Mouse (Mus musculus): ENCODE results near the gene Ppp3ca. TPM values are rescaled to one million over a fixed set of nuclear protein-coding genes. Genes with fewer than 3 reads are reported as not detected.

The Ppp3ca gene
- polyA plus RNA-seq, 1 experiment from 2014 or later: 142 TPM

GRCm38 (mm10) chr3:136855996-136856395 is 186.1 kb downstream of the Ppp3ca start:
- no peak overlapping the region for H3K4me3 ChIP-seq
- H3K9ac ChIP-seq: no peak overlapping the region
- H3K27ac ChIP-seq (replicated peaks): no peak overlapping the region
- ATAC-seq (ENCODE audit: low read depth): no peak
- no peaks in the 10 kb centered on the region for H3K36me3 ChIP-seq
- no peaks in the 10 kb centered on the region for H3K4me1 ChIP-seq (replicated peaks)
- H3K9me3 ChIP-seq: no peaks in the 10 kb centered on the region
- WGBS: 88% methylated on average over 4 of the region's 4 CpGs
- no peak overlapping the region for H3K4me2 ChIP-seq
- H3K27me3 ChIP-seq: no peaks in the 10 kb centered on the region

GRCm38 (mm10) chr3:136862051-136862837 is 192.3 kb downstream of the Ppp3ca start:
- no peak overlapping the region for H3K4me3 ChIP-seq
- no peaks in the 10 kb centered on the region for H3K36me3 ChIP-seq
- no peak overlapping the region for H3K27ac ChIP-seq (replicated peaks)
- no peak overlapping the region for H3K9ac ChIP-seq
- no peak overlapping the region for H3K4me2 ChIP-seq
- ATAC-seq (ENCODE audit: low read depth): no peak
- H3K4me1 ChIP-seq (replicated peaks): peaks cover 3% of the 10 kb centered on the region; the same call in 1 of the 2 replicates
- H3K9me3 ChIP-seq: no peaks in the 10 kb centered on the region
- 83% methylated on average over 11 of the region's 11 CpGs for whole genome bisulfite sequencing
- H3K27me3 ChIP-seq: no peaks in the 10 kb centered on the region

GRCm38 (mm10) chr3:136863127-136863526 is 193.2 kb downstream of the Ppp3ca start:
- Histone ChIP-seq H3K4me2 (no peak overlapping the region), H3K27ac (replicated peaks) (no peak overlapping the region), H3K4me3 (no peak overlapping the region), H3K9ac (no peak overlapping the region), H3K27me3 (no peaks in the 10 kb centered on the region), H3K4me1 (replicated peaks) (peaks cover 3% of the 10 kb centered on the region; the same call in 1 of the 2 replicates), H3K9me3 (no peaks in the 10 kb centered on the region), H3K36me3 (no peaks in the 10 kb centered on the region)
- 88% methylated on average over 5 of the region's 5 CpGs for WGBS
- no peak for ATAC-seq (ENCODE audit: low read depth)

- H3K9ac ChIP-seq: no peak overlapping the region
- ATAC-seq (ENCODE audit: low read depth): peak; percentile 40; the same call in 1 of the 2 replicates
- no peaks in the 10 kb centered on the region for H3K36me3 ChIP-seq
- H3K27me3 ChIP-seq: no peaks in the 10 kb centered on the region
- H3K4me1 ChIP-seq (replicated peaks): peaks cover 3% of the 10 kb centered on the region; the same call in 1 of the 2 replicates
- H3K4me3 ChIP-seq: no peak overlapping the region
- no peak overlapping the region for H3K4me2 ChIP-seq
- no peaks in the 10 kb centered on the region for H3K9me3 ChIP-seq
- H3K27ac ChIP-seq (replicated peaks): no peak overlapping the region
Measured at GRCm38 (mm10) chr3:136864306-136864705, 194.4 kb downstream of the Ppp3ca start.

GRCm38 (mm10) chr3:136865176-136865859 is 195.4 kb downstream of the Ppp3ca start:
- Histone ChIP-seq H3K4me2 (no peak overlapping the region), H3K4me3 (no peak overlapping the region), H3K9ac (no peak overlapping the region), H3K27ac (replicated peaks) (no peak overlapping the region), H3K9me3 (no peaks in the 10 kb centered on the region), H3K27me3 (no peaks in the 10 kb centered on the region), H3K4me1 (replicated peaks) (peaks cover 5% of the 10 kb centered on the region; the same call in 1 of the 2 replicates), H3K36me3 (no peaks in the 10 kb centered on the region)
- 92% methylated on average over 4 of the region's 4 CpGs for WGBS
- ATAC-seq (ENCODE audit: low read depth): no peak

GRCm38 (mm10) chr3:136866095-136866494 is 196.2 kb downstream of the Ppp3ca start:
- Histone ChIP-seq H3K9ac (no peak overlapping the region), H3K4me1 (replicated peaks) (peaks cover 11% of the 10 kb centered on the region), H3K4me2 (no peak overlapping the region), H3K27me3 (no peaks in the 10 kb centered on the region), H3K4me3 (no peak overlapping the region), H3K27ac (replicated peaks) (no peak overlapping the region), H3K36me3 (no peaks in the 10 kb centered on the region), H3K9me3 (no peaks in the 10 kb centered on the region)
- ATAC-seq (ENCODE audit: low read depth): no peak
- WGBS: over 99% methylated on average over 3 of the region's 3 CpGs

GRCm38 (mm10) chr3:136866571-136866970 is 196.6 kb downstream of the Ppp3ca start:
- Histone ChIP-seq H3K9ac (no peak overlapping the region), H3K27ac (replicated peaks) (no peak overlapping the region), H3K9me3 (no peaks in the 10 kb centered on the region), H3K4me2 (no peak overlapping the region), H3K4me1 (replicated peaks) (peaks cover 16% of the 10 kb centered on the region), H3K27me3 (no peaks in the 10 kb centered on the region), H3K36me3 (no peaks in the 10 kb centered on the region), H3K4me3 (no peak overlapping the region)
- no peak for ATAC-seq (ENCODE audit: low read depth)
- 61% methylated on average over 3 of the region's 3 CpGs for WGBS

- no peak for ATAC-seq (ENCODE audit: low read depth)
- no peak overlapping the region for H3K4me3 ChIP-seq
- 92% methylated on average over 2 of the region's 2 CpGs for WGBS
- H3K36me3 ChIP-seq: no peaks in the 10 kb centered on the region
- no peak overlapping the region for H3K9ac ChIP-seq
- no peak overlapping the region for H3K27ac ChIP-seq (replicated peaks)
- no peak overlapping the region for H3K4me2 ChIP-seq
- no peaks in the 10 kb centered on the region for H3K9me3 ChIP-seq
- H3K4me1 ChIP-seq (replicated peaks): peaks cover 24% of the 10 kb centered on the region
- H3K27me3 ChIP-seq: no peaks in the 10 kb centered on the region
Measured at GRCm38 (mm10) chr3:136867366-136867765, 197.4 kb downstream of the Ppp3ca start.

- Histone ChIP-seq H3K4me3 (no peak overlapping the region), H3K27ac (replicated peaks) (peak overlapping the region; percentile 49), H3K4me1 (replicated peaks) (peaks cover 36% of the 10 kb centered on the region), H3K27me3 (no peaks in the 10 kb centered on the region), H3K9me3 (no peaks in the 10 kb centered on the region), H3K4me2 (no peak overlapping the region), H3K36me3 (no peaks in the 10 kb centered on the region), H3K9ac (no peak overlapping the region)
- ATAC-seq (ENCODE audit: low read depth): peak; percentile 42; the same call in 1 of the 2 replicates
- 36% methylated on average over 14 of the region's 14 CpGs for whole genome bisulfite sequencing
Measured at GRCm38 (mm10) chr3:136871772-136872532, 202.0 kb downstream of the Ppp3ca start.

GRCm38 (mm10) chr3:136872533-136873095 is 202.7 kb downstream of the Ppp3ca start:
- Histone ChIP-seq H3K9ac (no peak overlapping the region), H3K36me3 (0 out of 2 replicates have a peak, but pooled peaks cover 2% of the 10 kb centered on the region), H3K27ac (replicated peaks) (no peak overlapping the region), H3K4me1 (replicated peaks) (peaks cover 36% of the 10 kb centered on the region), H3K27me3 (no peaks in the 10 kb centered on the region), H3K4me2 (no peak overlapping the region), H3K9me3 (no peaks in the 10 kb centered on the region), H3K4me3 (no peak overlapping the region)
- no peak for ATAC-seq (ENCODE audit: low read depth)
- 74% methylated on average over 8 of the region's 8 CpGs for WGBS

- H3K27me3 ChIP-seq: no peaks in the 10 kb centered on the region
- no peak overlapping the region for H3K4me2 ChIP-seq
- H3K36me3 ChIP-seq: 0 out of 2 replicates have a peak, but pooled peaks cover 7% of the 10 kb centered on the region
- H3K9me3 ChIP-seq: no peaks in the 10 kb centered on the region
- H3K9ac ChIP-seq: no peak overlapping the region
- WGBS: 76% methylated on average over 7 of the region's 7 CpGs
- H3K27ac ChIP-seq (replicated peaks): 0 out of 2 replicates have a peak overlapping the region, but pooled peaks have one; percentile 3
- ATAC-seq (ENCODE audit: low read depth): no peak
- H3K4me1 ChIP-seq (replicated peaks): peaks cover 36% of the 10 kb centered on the region
- no peak overlapping the region for H3K4me3 ChIP-seq
Measured at GRCm38 (mm10) chr3:136873809-136874449, 204.0 kb downstream of the Ppp3ca start.
